In the genomic region with DNA sequence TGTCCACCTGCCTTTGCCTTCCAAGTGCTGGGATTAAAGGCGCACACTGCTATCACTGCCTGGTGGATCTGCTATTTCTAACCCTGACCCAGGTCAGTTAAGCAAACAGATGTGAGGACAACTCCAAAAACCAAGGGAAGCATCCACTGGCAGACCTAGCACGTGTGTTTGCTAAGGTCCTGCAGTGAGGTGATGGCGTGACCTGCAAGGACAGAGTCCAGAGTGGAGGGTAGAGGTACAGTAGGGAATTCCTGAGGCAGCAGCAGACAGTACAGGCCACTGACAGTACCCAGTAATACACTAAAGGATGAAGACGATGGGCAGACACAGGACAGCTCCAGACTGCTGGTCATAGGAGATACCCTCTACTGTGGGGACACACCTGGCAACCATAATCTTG, we compare ENCODE assay signal across 24 mouse cellular contexts. TPM values are rescaled to one million over a fixed set of nuclear protein-coding genes. Genes with fewer than 3 reads are reported as not detected.
DNase-seq lines count a peak whose midpoint lies in the region; ATAC-seq lines count a peak whose summit lies in the region.
"Had no signal": no experiment of that assay in that cellular context is flagged by ENCODE, and none has a peak within 500 bp of the region (broad histone marks: within the 10 kb centered on the region; RNA-seq: fewer than 3 reads in every experiment).

No protein-coding gene starts in this region.

- H3K9me3 ChIP-seq in liver, embryonic 12.5 days (replicated peaks): no peaks in the 10 kb centered on the region
- H3K9me3 ChIP-seq in liver, embryonic 15.5 days (replicated peaks): no peaks in the 10 kb centered on the region
- H3K9me3 ChIP-seq: embryonic facial prominence, embryonic 12.5 days; embryonic facial prominence, embryonic 15.5 days; forebrain, embryonic 15.5 days; heart, embryonic 12.5 days; heart, embryonic 15.5 days had no signal

- peak overlapping the region; percentile 16; the same call in 1 of the 2 replicates for H3K27ac ChIP-seq in liver, embryonic 12.5 days
- H3K27ac ChIP-seq in liver, embryonic 15.5 days (replicated peaks): peak overlapping the region; percentile 48; the same call in 1 of the 2 replicates
- H3K27ac ChIP-seq: embryonic facial prominence, embryonic 12.5 days; embryonic facial prominence, embryonic 15.5 days; forebrain, embryonic 15.5 days; heart, embryonic 15.5 days; hindbrain, embryonic 14.5 days had no signal

- peaks cover 48% of the 10 kb centered on the region for H3K36me3 ChIP-seq in liver, embryonic 12.5 days
- H3K36me3 ChIP-seq in liver, embryonic 15.5 days (replicated peaks): peaks cover 21% of the 10 kb centered on the region

- no peaks in the 10 kb centered on the region for H3K4me1 ChIP-seq in liver, embryonic 12.5 days
- H3K4me1 ChIP-seq in liver, embryonic 15.5 days (replicated peaks): no peaks in the 10 kb centered on the region; the same call in 1 of the 2 replicates
- H3K4me1 ChIP-seq: embryonic facial prominence, embryonic 12.5 days; embryonic facial prominence, embryonic 15.5 days; forebrain, embryonic 15.5 days had no signal

- no peak overlapping the region for H3K9ac ChIP-seq in liver, embryonic 12.5 days
- no peak overlapping the region for H3K9ac ChIP-seq in liver, embryonic 15.5 days
- H3K9ac ChIP-seq: embryonic facial prominence, embryonic 12.5 days; embryonic facial prominence, embryonic 15.5 days; forebrain, embryonic 15.5 days; heart, embryonic 12.5 days; heart, embryonic 15.5 days; hindbrain, embryonic 14.5 days had no signal

- no peak overlapping the region for H3K4me2 ChIP-seq in liver, embryonic 12.5 days
- H3K4me2 ChIP-seq in liver, embryonic 15.5 days: no peak overlapping the region
- H3K4me2 ChIP-seq: embryonic facial prominence, embryonic 12.5 days; embryonic facial prominence, embryonic 15.5 days; forebrain, embryonic 15.5 days; heart, embryonic 12.5 days; heart, embryonic 15.5 days; hindbrain, embryonic 14.5 days had no signal

- WGBS in liver, embryonic 12.5 days (ENCODE audit: insufficient replicate concordance): 70% methylated on average over 4 of the region's 4 CpGs
- 60% methylated on average over 4 of the region's 4 CpGs for WGBS in liver, embryonic 15.5 days (ENCODE audit: insufficient replicate concordance)

- peak; percentile 20 for DNase-seq in kidney, adult 11 months
- DNase-seq in kidney, adult 8-10 months: no peak
- DNase-seq in liver: peak; percentile 21
- no peak for DNase-seq in adrenal gland, postnatal 10 days
- DNase-seq in layer of hippocampus, adult 18-20 months (ENCODE audit: low spot score in 2 of 2): no peak
- no peak for DNase-seq in layer of hippocampus, adult 8-10 months (ENCODE audit: low spot score in 2 of 2)
- DNase-seq: adrenal gland, adult 8-10 months; adrenal gland, postnatal 36 days; cerebellum, adult 18-20 months; cerebellum, adult 9-10 months; cerebellum, postnatal 14 days; gastrocnemius, postnatal 25 days; heart, adult 18-20 months; heart, postnatal 14 days; heart, postnatal 4 days had no signal

- no peak overlapping the region for H3K4me3 ChIP-seq in liver, embryonic 12.5 days
- no peak overlapping the region for H3K4me3 ChIP-seq in liver, embryonic 15.5 days (replicated peaks)
- H3K4me3 ChIP-seq: embryonic facial prominence, embryonic 12.5 days; embryonic facial prominence, embryonic 15.5 days; forebrain, embryonic 15.5 days; heart, embryonic 12.5 days; heart, embryonic 15.5 days had no signal

- ATAC-seq in liver, embryonic 12.5 days: peak; percentile 66
- peak; percentile 83 for ATAC-seq in liver, embryonic 15.5 days (ENCODE audit: insufficient read depth)
- ATAC-seq: activated CD4-positive, CD25-positive, alpha-beta regulatory T cell, adult 4 months; forebrain, embryonic 15.5 days had no signal

- no peaks in the 10 kb centered on the region for H3K27me3 ChIP-seq in liver, embryonic 12.5 days (replicated peaks)
- H3K27me3 ChIP-seq in liver, embryonic 15.5 days: no peaks in the 10 kb centered on the region
- H3K27me3 ChIP-seq: embryonic facial prominence, embryonic 12.5 days; embryonic facial prominence, embryonic 15.5 days; forebrain, embryonic 15.5 days; heart, embryonic 12.5 days; heart, embryonic 15.5 days had no signal

RNA-seq across cellular contexts. Expression of a gene that starts 19.1 kb away (rescaled TPM):
- polyA plus RNA-seq in liver, embryonic 12.5 days (2016; fragmentation: Nextera tagmentation; extraction: Ambion mirVana): 4.5 and 4.8 TPM in 2 replicates
- 2.7 and 3.0 TPM in 2 replicates for polyA plus RNA-seq in liver, embryonic 15.5 days (2015; fragmentation: Nextera tagmentation; extraction: Ambion mirVana)
- total RNA-seq in adrenal gland, postnatal 10 days (2021): 1 to 10 TPM; 4.8 to 8.8 TPM
- 100 to 1,000 TPM; 120 to 122 TPM for total RNA-seq in layer of hippocampus, adult 18-20 months (2021)
- 100 to 1,000 TPM; 116 to 143 (median 125) TPM for total RNA-seq in layer of hippocampus, adult 8-10 months (2022)

RNA-seq across cellular contexts. Expression of a gene that starts 42.1 kb away (rescaled TPM):
- 40.9 and 41.7 TPM in 2 replicates for polyA plus RNA-seq in liver, embryonic 12.5 days (2016; fragmentation: Nextera tagmentation; extraction: Ambion mirVana)
- polyA plus RNA-seq in liver, embryonic 15.5 days (2015; fragmentation: Nextera tagmentation; extraction: Ambion mirVana): 18.9 and 21.3 TPM in 2 replicates
- total RNA-seq in adrenal gland, postnatal 10 days (2021): 100 to 1,000 TPM; 160 to 165 TPM
- total RNA-seq in layer of hippocampus, adult 18-20 months (2021): 100 to 1,000 TPM in 1 of 2 experiments, 10 to 100 TPM in 1; 95.4 to 101 TPM
- total RNA-seq in layer of hippocampus, adult 8-10 months (2022): 100 to 1,000 TPM in 1 of 4 experiments, 10 to 100 TPM in 3; 86.6 to 101 (median 92.9) TPM

Comparison
In these comparisons a context has a peak if more than half of its experiments do, and no peak if none do; other contexts are left out.
1. DNase-seq: peak in kidney, adult 11 months (single experiment) and liver (single experiment); none in kidney, adult 8-10 months (0 of 2), adrenal gland, postnatal 10 days (single experiment), layer of hippocampus, adult 18-20 months (0 of 2) and layer of hippocampus, adult 8-10 months (0 of 2).
2. RNA of a gene that starts 19.1 kb away (total RNA-seq): 116 to 143 TPM in layer of hippocampus, adult 8-10 months and 120 to 122 TPM in layer of hippocampus, adult 18-20 months; 4.8 to 8.8 TPM in adrenal gland, postnatal 10 days; every median in the first group is over 10 times any median in the second.